Mouse (Mus musculus): ENCODE measurements around the gene Kidins220. TPM values are rescaled to one million over a fixed set of nuclear protein-coding genes. Genes with fewer than 3 reads are reported as not detected.

The Kidins220 gene
- polyA plus RNA-seq, 1 experiment from 2014 or later: 12.2 TPM

DNA sequence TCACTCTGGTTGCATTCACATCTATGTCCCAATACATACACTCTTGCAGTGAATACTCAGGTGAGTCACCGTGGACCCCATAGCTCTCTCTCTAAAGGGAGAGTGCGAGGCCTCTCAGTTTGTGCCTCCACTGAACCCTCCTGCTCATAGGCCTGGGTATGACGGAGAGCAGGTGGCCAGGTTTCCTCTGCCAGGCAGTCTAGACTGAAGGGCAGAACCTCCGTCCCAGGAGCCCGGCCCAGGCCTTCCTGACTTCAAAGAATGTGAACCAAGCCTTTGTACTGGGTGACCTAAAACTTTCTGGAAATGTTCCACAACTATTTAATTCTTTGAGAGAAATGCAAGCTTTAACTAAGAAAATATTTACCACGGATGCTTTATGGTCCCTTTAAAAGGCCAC is 129.2 kb downstream of the Kidins220 start:
- peaks cover 12% of the 10 kb centered on the region; the same call in 1 of the 2 replicates for H3K4me1 ChIP-seq
- peaks cover 52% of the 10 kb centered on the region for H3K27me3 ChIP-seq (replicated peaks)
- no peaks in the 10 kb centered on the region for H3K36me3 ChIP-seq
- 63% methylated on average over 6 of the region's 6 CpGs for WGBS (ENCODE audit: insufficient replicate concordance)
- no peak overlapping the region for H3K4me3 ChIP-seq
- ATAC-seq: no peak
- H3K27ac ChIP-seq: no peak overlapping the region
- H3K4me2 ChIP-seq: no peak overlapping the region
- no peaks in the 10 kb centered on the region for H3K9me3 ChIP-seq (replicated peaks)
- no peak overlapping the region for H3K9ac ChIP-seq

DNA sequence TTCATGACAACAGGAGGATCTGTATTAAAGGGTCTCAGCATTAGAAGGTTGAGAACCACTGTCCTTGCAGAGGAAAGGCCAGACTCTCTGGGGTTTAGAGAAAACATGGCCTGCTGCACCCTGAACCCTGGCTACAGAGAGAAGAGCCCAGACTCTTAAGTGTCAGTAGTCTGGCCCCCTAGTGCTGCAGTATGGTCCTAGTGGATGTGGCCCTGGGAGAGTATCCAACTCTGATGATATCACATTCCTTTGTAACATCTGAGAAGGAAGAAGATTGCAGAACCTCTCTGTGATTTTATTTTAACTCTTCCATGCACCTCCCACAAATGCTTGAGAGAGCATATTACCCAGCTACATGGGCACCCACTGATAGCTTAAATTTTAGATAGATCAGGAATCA is 129.8 kb downstream of the Kidins220 start:
- H3K4me1 ChIP-seq: peaks cover 6% of the 10 kb centered on the region; the same call in 1 of the 2 replicates
- no peaks in the 10 kb centered on the region for H3K36me3 ChIP-seq
- H3K4me3 ChIP-seq: no peak overlapping the region
- H3K9ac ChIP-seq: no peak overlapping the region
- no peak overlapping the region for H3K4me2 ChIP-seq
- H3K9me3 ChIP-seq (replicated peaks): no peaks in the 10 kb centered on the region
- no peak for ATAC-seq
- peaks cover 46% of the 10 kb centered on the region for H3K27me3 ChIP-seq (replicated peaks)
- H3K27ac ChIP-seq: no peak overlapping the region

DNA sequence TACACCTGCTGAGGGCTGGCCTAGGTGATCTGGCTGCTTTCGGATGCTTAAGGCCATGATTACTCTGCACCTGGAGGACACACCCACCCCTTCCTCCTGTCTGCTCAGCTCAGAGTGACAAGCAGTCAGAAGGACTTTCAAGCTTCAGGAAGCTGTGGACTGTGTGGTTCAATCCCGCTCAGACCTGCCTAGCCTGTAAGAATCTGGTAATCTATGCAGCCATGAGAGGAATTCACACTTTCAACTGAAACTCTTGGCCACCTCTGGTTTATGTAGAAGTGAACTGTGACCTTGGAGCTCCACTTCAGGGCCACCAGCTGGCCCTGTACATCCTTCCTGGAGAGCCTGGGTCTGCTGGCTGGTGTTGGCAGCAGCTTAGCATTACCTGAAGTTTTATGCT is 134.1 kb downstream of the Kidins220 start:
- Histone ChIP-seq H3K36me3 (no peaks in the 10 kb centered on the region), H3K4me1 (no peaks in the 10 kb centered on the region), H3K4me2 (no peak overlapping the region), H3K27me3 (replicated peaks) (peaks cover 11% of the 10 kb centered on the region; the same call in 1 of the 2 replicates), H3K27ac (no peak overlapping the region), H3K4me3 (no peak overlapping the region), H3K9me3 (replicated peaks) (no peaks in the 10 kb centered on the region), H3K9ac (no peak overlapping the region)
- 41% methylated on average over 2 of the region's 2 CpGs for WGBS (ENCODE audit: insufficient replicate concordance)
- ATAC-seq: no peak

DNA sequence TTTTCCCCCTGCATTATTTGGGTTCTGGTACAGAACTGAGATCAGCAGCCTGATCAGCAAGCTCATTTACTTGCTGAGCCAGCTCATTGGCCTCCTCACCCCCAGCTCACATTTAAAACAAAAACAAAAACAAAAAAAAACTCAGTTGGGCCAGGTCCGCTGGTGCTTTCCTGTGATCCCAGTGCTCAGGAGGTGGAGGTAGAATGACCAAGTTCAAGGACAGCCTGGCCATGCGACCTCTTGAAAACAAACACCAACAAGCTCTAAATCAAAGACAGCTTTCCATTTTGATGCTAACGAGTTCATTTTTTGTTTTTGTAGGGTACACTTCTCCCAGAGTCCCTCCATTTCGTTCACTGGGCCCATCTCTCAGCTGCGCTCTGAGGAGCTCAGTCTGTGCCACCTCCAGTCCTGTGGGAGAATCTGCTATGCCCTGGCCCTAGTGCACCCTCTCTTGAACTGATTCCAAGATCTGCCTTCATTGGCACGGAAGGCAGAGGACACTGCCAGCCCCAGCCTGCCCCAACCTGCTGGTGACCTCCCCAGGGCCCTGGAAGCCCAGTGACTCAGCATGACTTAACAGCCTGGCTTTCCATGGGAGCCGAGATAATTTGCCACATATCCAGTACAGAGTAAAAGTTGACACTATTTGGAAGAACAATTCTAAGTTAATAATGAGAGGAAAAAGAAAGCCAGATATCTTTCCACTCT is 135.4 kb downstream of the Kidins220 start:
- H3K9me3 ChIP-seq (replicated peaks): no peaks in the 10 kb centered on the region
- H3K4me1 ChIP-seq: no peaks in the 10 kb centered on the region
- H3K9ac ChIP-seq: no peak overlapping the region
- no peak overlapping the region for H3K4me2 ChIP-seq
- H3K27ac ChIP-seq: no peak overlapping the region
- H3K4me3 ChIP-seq: no peak overlapping the region
- peaks cover 11% of the 10 kb centered on the region; the same call in 1 of the 2 replicates for H3K27me3 ChIP-seq (replicated peaks)
- 61% methylated on average over 7 of the region's 7 CpGs for WGBS (ENCODE audit: insufficient replicate concordance)
- no peak for ATAC-seq
- no peaks in the 10 kb centered on the region for H3K36me3 ChIP-seq

DNA sequence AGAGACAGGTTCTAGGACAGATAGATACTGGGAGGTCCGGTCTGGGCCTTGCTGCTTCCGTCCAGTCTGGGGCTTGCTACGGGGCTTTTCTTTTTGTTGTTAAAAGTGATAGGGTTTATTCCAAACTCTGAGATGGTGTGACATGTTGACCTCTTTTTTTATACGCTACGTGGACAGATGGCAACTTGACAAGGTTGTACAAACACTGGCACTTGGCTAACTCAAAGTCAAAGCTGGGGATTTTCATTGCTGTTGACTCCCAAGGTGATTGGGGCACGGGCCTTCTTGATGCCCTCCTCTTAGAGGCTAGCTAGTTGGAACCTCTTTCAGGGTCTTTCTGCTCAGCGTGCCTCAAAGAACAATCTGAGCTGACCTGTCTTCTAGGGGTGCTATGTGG is 136.0 kb downstream of the Kidins220 start:
- Histone ChIP-seq H3K4me1 (no peaks in the 10 kb centered on the region), H3K4me2 (no peak overlapping the region), H3K9me3 (replicated peaks) (no peaks in the 10 kb centered on the region), H3K9ac (no peak overlapping the region), H3K27ac (no peak overlapping the region), H3K4me3 (no peak overlapping the region), H3K27me3 (replicated peaks) (peaks cover 11% of the 10 kb centered on the region; the same call in 1 of the 2 replicates), H3K36me3 (no peaks in the 10 kb centered on the region)
- 68% methylated on average over 7 of the region's 7 CpGs for WGBS (ENCODE audit: insufficient replicate concordance)
- ATAC-seq: no peak

Other genes with a start within 250 kb of the Kidins220 start
- 8.5 and 8.6 TPM in 2 replicates for gene Mboat2, start 144.0 kb upstream of the Kidins220 start, polyA plus RNA-seq (2016; fragmentation: Nextera tagmentation; extraction: Ambion mirVana)
- 111 and 112 TPM in 2 replicates for gene Id2, start 122.2 kb downstream of the Kidins220 start, polyA plus RNA-seq (2016; fragmentation: Nextera tagmentation; extraction: Ambion mirVana)